8 mouse cellular contexts compared by ENCODE assay signal in the genomic region with DNA sequence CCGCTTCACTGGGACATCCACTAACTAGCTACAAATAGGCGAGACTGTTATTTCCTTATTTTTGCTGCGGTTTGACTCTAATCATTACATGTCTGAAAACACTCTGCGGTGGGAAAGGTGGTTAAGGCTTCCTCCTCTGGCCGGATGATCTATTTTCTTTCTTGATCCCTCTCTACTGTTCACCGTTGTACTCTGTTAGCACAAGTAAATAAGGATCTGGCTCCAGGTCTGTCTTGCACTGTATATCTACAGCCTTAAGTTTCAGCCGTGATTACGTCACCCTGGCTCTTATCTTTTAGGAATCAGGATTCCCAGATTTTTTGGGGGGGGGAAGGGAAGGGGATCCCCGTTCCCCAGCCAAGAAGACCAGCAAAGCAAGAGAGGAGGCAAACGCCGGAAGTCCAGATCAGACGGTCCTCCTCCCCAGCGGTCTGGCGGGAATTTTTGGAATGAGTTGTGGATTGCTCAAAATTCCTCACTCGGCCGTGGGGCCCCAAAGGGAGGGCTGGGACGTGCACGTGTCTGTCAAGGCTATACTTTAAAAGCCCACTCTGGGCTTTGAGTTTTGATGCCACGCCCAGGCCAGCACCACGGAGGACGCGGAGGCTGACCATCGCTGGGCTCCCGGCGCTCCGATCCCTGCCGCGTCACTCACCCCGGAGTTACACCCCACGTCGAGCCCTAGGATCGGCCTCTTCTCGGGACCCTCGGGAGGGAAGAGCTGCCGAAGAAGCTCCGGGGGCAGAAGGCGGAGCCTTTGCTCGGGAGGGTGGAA. TPM values are rescaled to one million over a fixed set of nuclear protein-coding genes. Genes with fewer than 3 reads are reported as not detected.
DNase-seq lines count a peak whose midpoint lies in the region; ATAC-seq and TF ChIP-seq lines count a peak whose summit lies in the region.

No protein-coding gene starts in this region.

- H3K9me3 ChIP-seq in intestine, embryonic 15.5 days, result no peaks in the 10 kb centered on the region
- H3K9me3 ChIP-seq in midbrain, embryonic 16.5 days (replicated peaks; ENCODE audit: control insufficient read depth, low read length, poor library complexity, severe bottlenecking), result no peaks in the 10 kb centered on the region
- H3K9me3 ChIP-seq in stomach, embryonic 16.5 days (replicated peaks; ENCODE audit: control insufficient read depth, low read length), result no peaks in the 10 kb centered on the region

- H3K4me1 ChIP-seq in thymus, adult 2 months (replicated peaks; ENCODE audit: control insufficient read depth, insufficient read depth, low read length), result peaks cover 18% of the 10 kb centered on the region
- peaks cover 9% of the 10 kb centered on the region; the same call in 1 of the 2 replicates for H3K4me1 ChIP-seq in intestine, embryonic 15.5 days (replicated peaks)
- H3K4me1 ChIP-seq in liver, adult 2 months (ENCODE audit: control insufficient read depth, insufficient read depth, low read length), result no peaks in the 10 kb centered on the region; the same call in none of the 2 replicates
- peaks cover 10% of the 10 kb centered on the region for H3K4me1 ChIP-seq in midbrain, embryonic 16.5 days (ENCODE audit: control insufficient read depth, insufficient read depth, low read length)
- H3K4me1 ChIP-seq in stomach, embryonic 16.5 days (ENCODE audit: control insufficient read depth, insufficient read depth, low read length), result peaks cover 6% of the 10 kb centered on the region

- WGBS in thymus, adult 2 months, result under 1% methylated on average over 38 of the region's 38 CpGs
- 4% methylated on average over 38 of the region's 38 CpGs for WGBS in intestine, embryonic 15.5 days
- WGBS in liver, adult 2 months, result 4% methylated on average over 38 of the region's 38 CpGs
- 6% methylated on average over 38 of the region's 38 CpGs for WGBS in midbrain, embryonic 16.5 days
- 3% methylated on average over 38 of the region's 38 CpGs for WGBS in stomach, embryonic 16.5 days

- peak overlapping the region; percentile 93 for H3K4me3 ChIP-seq in thymus, adult 2 months (ENCODE audit: control insufficient read depth, insufficient read depth, low read length)
- peak overlapping the region; percentile 81 for H3K4me3 ChIP-seq in intestine, embryonic 15.5 days (replicated peaks)
- peak overlapping the region; percentile 71 for H3K4me3 ChIP-seq in liver, adult 2 months (ENCODE audit: insufficient read depth, low read depth, low read length)
- peak overlapping the region; percentile 92 for H3K4me3 ChIP-seq in midbrain, embryonic 16.5 days (ENCODE audit: low read depth, low read length)
- peak overlapping the region; percentile 98 for H3K4me3 ChIP-seq in stomach, embryonic 16.5 days (replicated peaks; ENCODE audit: low read length)

- H3K36me3 ChIP-seq in thymus, adult 2 months (ENCODE audit: control insufficient read depth, insufficient read depth, low read length), result no peaks in the 10 kb centered on the region
- no peaks in the 10 kb centered on the region for H3K36me3 ChIP-seq in intestine, embryonic 15.5 days
- no peaks in the 10 kb centered on the region for H3K36me3 ChIP-seq in liver, adult 2 months (ENCODE audit: control insufficient read depth, insufficient read depth, low read length)
- H3K36me3 ChIP-seq in midbrain, embryonic 16.5 days (ENCODE audit: control insufficient read depth, insufficient read depth, low read length), result no peaks in the 10 kb centered on the region; the same call in 1 of the 2 replicates
- H3K36me3 ChIP-seq in stomach, embryonic 16.5 days (ENCODE audit: control insufficient read depth, insufficient read depth, low read length), result peaks cover 10% of the 10 kb centered on the region; the same call in 1 of the 2 replicates

- H3K27ac ChIP-seq in thymus, adult 2 months (ENCODE audit: control insufficient read depth, insufficient read depth, low read length), result peak overlapping the region; percentile 19; the same call in 1 of the 2 replicates
- peak overlapping the region; percentile 93 for H3K27ac ChIP-seq in intestine, embryonic 15.5 days
- peak overlapping the region; percentile 22; the same call in 1 of the 2 replicates for H3K27ac ChIP-seq in liver, adult 2 months (replicated peaks; ENCODE audit: insufficient read depth, low read depth, low read length)
- H3K27ac ChIP-seq in midbrain, embryonic 16.5 days (ENCODE audit: low read length), result peak overlapping the region; percentile 85
- peak overlapping the region; percentile 96 for H3K27ac ChIP-seq in stomach, embryonic 16.5 days (ENCODE audit: low read length)

- no peak for TF ChIP-seq CTCF in thymus, adult 2 months (IDR thresholded peaks at IDR 0.05; ENCODE audit: borderline replicate concordance, control insufficient read depth, extremely low read depth, insufficient read depth, low read length, poor library complexity)
- no peak for TF ChIP-seq CTCF in liver, adult 2 months (IDR thresholded peaks at IDR 0.05; ENCODE audit: low read depth, low read length)

- ATAC-seq in common myeloid progenitor, adult 5-6 weeks (replicated peaks; ENCODE audit: low read depth, poor library complexity, severe bottlenecking), result peak; percentile 60
- ATAC-seq in intestine, embryonic 15.5 days, result peak; percentile 74
- ATAC-seq in midbrain, embryonic 16.5 days, result peak; percentile 81
- peak; percentile 77 for ATAC-seq in stomach, embryonic 16.5 days (ENCODE audit: insufficient read depth, low FRiP score)

- H3K79me2 ChIP-seq in liver, adult 2 months (ENCODE audit: control insufficient read depth, insufficient read depth, low read length), result no peaks in the 10 kb centered on the region

- no peak for TF ChIP-seq POLR2A in thymus, adult 2 months (IDR thresholded peaks at IDR 0.05; ENCODE audit: control insufficient read depth, extremely low read depth, insufficient read depth, low read length, poor library complexity)
- TF ChIP-seq POLR2A in liver, adult 2 months (IDR thresholded peaks at IDR 0.05; ENCODE audit: extremely low read depth, insufficient read depth, low read length), result no peak

- DNase-seq in thymus, adult 2 months, result no peak
- no peak for DNase-seq in thymus, postnatal 36 days
- peak; percentile 47 to 78 for DNase-seq in gastrocnemius, postnatal 4 days (ENCODE audit: low spot score in 2 of 2)
- peak; percentile 40 for DNase-seq in liver, adult 2 months (ENCODE audit: extremely low read depth, low read depth, low spot score)

- peak overlapping the region; percentile 78 for H3K4me2 ChIP-seq in intestine, embryonic 15.5 days (replicated peaks)
- peak overlapping the region; percentile 78 for H3K4me2 ChIP-seq in midbrain, embryonic 16.5 days (ENCODE audit: low read length)
- peak overlapping the region; percentile 83 for H3K4me2 ChIP-seq in stomach, embryonic 16.5 days (ENCODE audit: low read depth, low read length)

- peak overlapping the region; percentile 77 for H3K9ac ChIP-seq in intestine, embryonic 15.5 days
- peak overlapping the region; percentile 67 for H3K9ac ChIP-seq in liver, adult 2 months (ENCODE audit: low read depth, low read length)
- H3K9ac ChIP-seq in midbrain, embryonic 16.5 days (ENCODE audit: low read depth, low read length), result peak overlapping the region; percentile 94
- peak overlapping the region; percentile 89 for H3K9ac ChIP-seq in stomach, embryonic 16.5 days (ENCODE audit: low read length)

- no peaks in the 10 kb centered on the region for H3K27me3 ChIP-seq in thymus, adult 2 months (ENCODE audit: control insufficient read depth, insufficient read depth, low read length)
- H3K27me3 ChIP-seq in intestine, embryonic 15.5 days (replicated peaks), result no peaks in the 10 kb centered on the region
- H3K27me3 ChIP-seq in liver, adult 2 months (ENCODE audit: control insufficient read depth, insufficient read depth, low read length), result no peaks in the 10 kb centered on the region
- H3K27me3 ChIP-seq in midbrain, embryonic 16.5 days (ENCODE audit: control insufficient read depth, insufficient read depth, low read depth, low read length), result no peaks in the 10 kb centered on the region
- no peaks in the 10 kb centered on the region for H3K27me3 ChIP-seq in stomach, embryonic 16.5 days (ENCODE audit: control insufficient read depth, insufficient read depth, low read length)

RNA-seq across cellular contexts. Expression of a gene that starts 0.5 kb away (rescaled TPM):
- polyA plus RNA-seq in thymus, adult 2 months (2012; rRNA removed), result 12.4 and 13.7 TPM in 2 replicates
- 4.9 and 5.4 TPM in 2 replicates for total RNA-seq in common myeloid progenitor, adult 5-6 weeks (2017)
- total RNA-seq in gastrocnemius, postnatal 4 days (2021), result 1 to 10 TPM; 7.2 to 7.4 TPM
- polyA plus RNA-seq in intestine, embryonic 15.5 days (2015; fragmentation: Nextera tagmentation; extraction: Ambion mirVana), result 13.2 and 15.6 TPM in 2 replicates
- total RNA-seq in liver, adult 2 months (2014; rRNA removed), result 3.1 and 3.2 TPM in 2 replicates
- polyA plus RNA-seq in liver, adult 2 months (2012; rRNA removed), result 3.1 and 3.6 TPM in 2 replicates
- polyA plus RNA-seq in midbrain, embryonic 16.5 days (2015; fragmentation: Nextera tagmentation; extraction: Ambion mirVana), result 19.0 and 21.6 TPM in 2 replicates
- polyA plus RNA-seq in stomach, embryonic 16.5 days (2015; fragmentation: Nextera tagmentation; extraction: Ambion mirVana), result 11.6 and 12.9 TPM in 2 replicates

RNA-seq across cellular contexts. Expression of a gene that starts 16.4 kb away (rescaled TPM):
- 48.1 and 48.6 TPM in 2 replicates for polyA plus RNA-seq in thymus, adult 2 months (2012; rRNA removed)
- 0.78 and 6.7 TPM in 2 replicates for total RNA-seq in common myeloid progenitor, adult 5-6 weeks (2017)
- total RNA-seq in gastrocnemius, postnatal 4 days (2021), result 10 to 100 TPM; 37.2 to 39.4 TPM
- 4.7 and 5.9 TPM in 2 replicates for polyA plus RNA-seq in intestine, embryonic 15.5 days (2015; fragmentation: Nextera tagmentation; extraction: Ambion mirVana)
- 0.09 and 0.27 TPM in 2 replicates for total RNA-seq in liver, adult 2 months (2014; rRNA removed)
- polyA plus RNA-seq in liver, adult 2 months (2012; rRNA removed), result 0.31 and 0.56 TPM in 2 replicates
- 16.2 and 17.1 TPM in 2 replicates for polyA plus RNA-seq in midbrain, embryonic 16.5 days (2015; fragmentation: Nextera tagmentation; extraction: Ambion mirVana)
- polyA plus RNA-seq in stomach, embryonic 16.5 days (2015; fragmentation: Nextera tagmentation; extraction: Ambion mirVana), result 3.7 and 4.6 TPM in 2 replicates

RNA-seq across cellular contexts. Expression of a gene that starts 54.0 kb away (rescaled TPM):
- polyA plus RNA-seq in thymus, adult 2 months (2012; rRNA removed), result 0.18 and 0.81 TPM in 2 replicates
- not detected in 2 replicates for total RNA-seq in common myeloid progenitor, adult 5-6 weeks (2017)
- total RNA-seq in gastrocnemius, postnatal 4 days (2021), result not detected
- 0.60 and 0.61 TPM in 2 replicates for polyA plus RNA-seq in intestine, embryonic 15.5 days (2015; fragmentation: Nextera tagmentation; extraction: Ambion mirVana)
- total RNA-seq in liver, adult 2 months (2014; rRNA removed), result under 0.01 and 0.07 TPM in 2 replicates
- polyA plus RNA-seq in liver, adult 2 months (2012; rRNA removed), result not detected in 2 replicates
- 50.3 and 65.8 TPM in 2 replicates for polyA plus RNA-seq in midbrain, embryonic 16.5 days (2015; fragmentation: Nextera tagmentation; extraction: Ambion mirVana)
- 0.57 and 0.74 TPM in 2 replicates for polyA plus RNA-seq in stomach, embryonic 16.5 days (2015; fragmentation: Nextera tagmentation; extraction: Ambion mirVana)

Comparison
In these comparisons a context has a peak if more than half of its experiments do, and no peak if none do; other contexts are left out.
1. DNase-seq: peak in gastrocnemius, postnatal 4 days (2 of 2) and liver, adult 2 months (single experiment); none in thymus, adult 2 months (single experiment) and thymus, postnatal 36 days (0 of 2).
2. H3K27ac ChIP-seq: peak in every context shown above with its lines; median percentile 96 in stomach, embryonic 16.5 days; 93 in intestine, embryonic 15.5 days; 85 in midbrain, embryonic 16.5 days; 22 in liver, adult 2 months; 19 in thymus, adult 2 months.
3. RNA of a gene that starts 54.0 kb away (polyA plus RNA-seq): 50.3 to 65.8 TPM in midbrain, embryonic 16.5 days; 0.18 to 0.81 TPM in thymus, adult 2 months, 0.60 to 0.61 TPM in intestine, embryonic 15.5 days, 0.57 to 0.74 TPM in stomach, embryonic 16.5 days and not detected in liver, adult 2 months; every median in the first group is over 10 times any median in the second.
4. Peak in every context shown above with its lines, with median percentiles within 50 percentile points of each other: H3K4me3 ChIP-seq, ATAC-seq, H3K4me2 ChIP-seq and H3K9ac ChIP-seq.